Mouse (Mus musculus) olfactory bulb, adult 2 months (tissue): ENCODE data around the gene Nlrc5.

Experiments
- CTCF ChIP-seq: fragments of 200-500 bp; IDR thresholded peaks from 2 replicates; pipeline ENCODE4 v1.5.1; 2012; ENCODE audit warnings: low read depth, mild to moderate bottlenecking, low read length, moderate library complexity; ENCODE audit not compliant: insufficient read depth
- POLR2A ChIP-seq: fragments of 200-500 bp; IDR thresholded peaks from 2 replicates; pipeline ENCODE4 v1.6.1; 2012; ENCODE audit warnings: mild to moderate bottlenecking, low read depth, low read length, moderate library complexity; ENCODE audit not compliant: insufficient read depth

- TF ChIP-seq POLR2A (no peak), CTCF (no peak)
Measured at GRCm38 (mm10) chr8:94440389-94440788, 6.2 kb downstream of the Nlrc5 start.
